Mouse (Mus musculus) forebrain, embryonic 10.5 days (tissue): ENCODE data around the gene Zbtb8b. TPM values are rescaled to one million over a fixed set of nuclear protein-coding genes. Genes with fewer than 3 reads are reported as not detected.

Source experiments
- DNase-seq: peaks from one replicate; pipeline ENCODE4 v3.0.0-alpha.2; 2017; ENCODE audit warnings: low spot score; ENCODE audit errors: extremely low spot score
- H3K27ac ChIP-seq: fragments of 300-500 bp; sonication (generic); 2 replicates; pipeline ENCODE4 v1.5.1; 2016; ENCODE audit warnings: mild to moderate bottlenecking
- H3K27me3 ChIP-seq: fragments of 300-500 bp; sonication (generic); 2 replicates; pipeline ENCODE4 v1.6.1; 2016; ENCODE audit warnings: mild to moderate bottlenecking; ENCODE audit not compliant: poor library complexity, severe bottlenecking
- H3K36me3 ChIP-seq: fragments of 300-500 bp; sonication (generic); replicated peaks from 2 replicates; pipeline ENCODE4 v1.6.1; 2016; ENCODE audit warnings: mild to moderate bottlenecking, moderate library complexity
- H3K4me1 ChIP-seq: fragments of 300-500 bp; sonication (generic); 2 replicates; pipeline ENCODE4 v1.6.1; 2016
- H3K4me3 ChIP-seq: fragments of 300-500 bp; sonication (generic); 2 replicates; pipeline ENCODE4 v1.5.1; 2016; ENCODE audit warnings: mild to moderate bottlenecking, moderate library complexity
- H3K9me3 ChIP-seq: fragments of 300-500 bp; sonication (generic); 2 replicates; pipeline ENCODE4 v1.6.1; 2016; ENCODE audit warnings: mild to moderate bottlenecking, moderate library complexity
- WGBS: fragments of 180-500 bp; shearing (Covaris S2); methylation state at CpG from one replicate; pipeline ENCODE4 v1.1.7; 2016; 5-methylcytosine and 5-hydroxymethylcytosine counted together
- polyA plus RNA-seq: library from polyadenylated mRNA; unstranded; fragments of >200 nt; fragmentation: Nextera tagmentation; extraction: Ambion mirVana; gene quantifications from 2 replicates; pipeline ENCODE4 v1.2.1, GENCODE M21; 2016

Zbtb8b gene
- polyA plus RNA-seq, 1 experiment from 2014 or later: 1.4 TPM

GRCm38 (mm10) chr4:129382029-129382428 lies 58.6 kb downstream of the Zbtb8b start:
- Histone ChIP-seq H3K4me1 (peaks cover 9% of the 10 kb centered on the region), H3K27ac (no peak overlapping the region), H3K9me3 (no peaks in the 10 kb centered on the region; the same call in 1 of the 2 replicates), H3K27me3 (peaks cover 31% of the 10 kb centered on the region), H3K4me3 (no peak overlapping the region), H3K36me3 (no peaks in the 10 kb centered on the region)
- DNase-seq: no peak
- WGBS: 93% methylated on average over 9 of the region's 9 CpGs

GRCm38 (mm10) chr4:129381148-129381547 lies 59.5 kb downstream of the Zbtb8b start:
- no peak for DNase-seq
- H3K27me3 ChIP-seq: peaks cover 40% of the 10 kb centered on the region
- no peak overlapping the region for H3K27ac ChIP-seq
- peaks cover 14% of the 10 kb centered on the region for H3K4me1 ChIP-seq
- no peaks in the 10 kb centered on the region; the same call in 1 of the 2 replicates for H3K9me3 ChIP-seq
- no peaks in the 10 kb centered on the region for H3K36me3 ChIP-seq
- 76% methylated on average over 8 of the region's 8 CpGs for WGBS
- no peak overlapping the region for H3K4me3 ChIP-seq

GRCm38 (mm10) chr4:129379805-129380204 lies 60.8 kb downstream of the Zbtb8b start:
- no peak for DNase-seq
- 77% methylated on average over 3 of the region's 3 CpGs for WGBS
- peaks cover 21% of the 10 kb centered on the region for H3K4me1 ChIP-seq
- H3K36me3 ChIP-seq: no peaks in the 10 kb centered on the region
- peaks cover 53% of the 10 kb centered on the region for H3K27me3 ChIP-seq
- H3K27ac ChIP-seq: no peak overlapping the region
- H3K4me3 ChIP-seq: no peak overlapping the region
- H3K9me3 ChIP-seq: no peaks in the 10 kb centered on the region; the same call in 1 of the 2 replicates

- Histone ChIP-seq H3K36me3 (no peaks in the 10 kb centered on the region), H3K4me1 (peaks cover 28% of the 10 kb centered on the region), H3K4me3 (peak within 1 kb of the TSS; percentile 71), H3K27me3 (peaks cover 68% of the 10 kb centered on the region), H3K9me3 (no peaks in the 10 kb centered on the region; the same call in 1 of the 2 replicates), H3K27ac (peak within 1 kb of the TSS; percentile 87)
- DNase-seq: peak; percentile 73
- WGBS: 3% methylated on average over 65 of the region's 65 CpGs
Measured at GRCm38 (mm10) chr4:129377601-129378390, 62.9 kb downstream of the Zbtb8b start, which contains the start of gene Zbtb8a. TSS of gene Zbtb8a (minus strand) at chr4:129378116.

- Histone ChIP-seq H3K4me1 (peaks cover 28% of the 10 kb centered on the region), H3K36me3 (no peaks in the 10 kb centered on the region), H3K9me3 (no peaks in the 10 kb centered on the region; the same call in 1 of the 2 replicates), H3K27me3 (peaks cover 68% of the 10 kb centered on the region), H3K27ac (peak overlapping the region; percentile 87), H3K4me3 (peak overlapping the region; percentile 71)
- WGBS: under 1% methylated on average over 68 of the region's 68 CpGs
- DNase-seq: peak; percentile 57
Measured at GRCm38 (mm10) chr4:129376961-129377545, 63.6 kb downstream of the Zbtb8b start.

GRCm38 (mm10) chr4:129375821-129376220 lies 64.8 kb downstream of the Zbtb8b start:
- H3K9me3 ChIP-seq: no peaks in the 10 kb centered on the region
- H3K27me3 ChIP-seq: peaks cover 68% of the 10 kb centered on the region
- no peak for DNase-seq
- no peak overlapping the region for H3K27ac ChIP-seq
- H3K36me3 ChIP-seq: no peaks in the 10 kb centered on the region
- 75% methylated on average over 5 of the region's 5 CpGs for WGBS
- H3K4me1 ChIP-seq: peaks cover 28% of the 10 kb centered on the region
- H3K4me3 ChIP-seq: no peak overlapping the region

Other genes with a start within 250 kb of the Zbtb8b start
- 3.3 and 3.9 TPM in 2 replicates for gene C77080, start 179.4 kb downstream of the Zbtb8b start, polyA plus RNA-seq
- gene Sync, start 153.2 kb downstream of the Zbtb8b start, polyA plus RNA-seq: 0.41 and 0.50 TPM in 2 replicates
- gene Rbbp4, start 105.5 kb downstream of the Zbtb8b start, polyA plus RNA-seq: 546 and 553 TPM in 2 replicates
- gene Zbtb8os, start 105.2 kb downstream of the Zbtb8b start, polyA plus RNA-seq: 46.5 and 55.4 TPM in 2 replicates
- 5.8 and 6.0 TPM in 2 replicates for gene Zbtb8a, start 62.7 kb downstream of the Zbtb8b start, polyA plus RNA-seq
- gene Bsdc1, start 20.7 kb upstream of the Zbtb8b start, polyA plus RNA-seq: 18.0 and 19.5 TPM in 2 replicates
- gene Tssk3, start 50.2 kb upstream of the Zbtb8b start, polyA plus RNA-seq: not detected in 2 replicates
- not detected in 2 replicates for gene Fam229a, start 50.3 kb upstream of the Zbtb8b start, polyA plus RNA-seq
- 1,441 and 1,446 TPM in 2 replicates for gene Marcksl1, start 72.7 kb upstream of the Zbtb8b start, polyA plus RNA-seq
- 294 and 319 TPM in 2 replicates for gene Hdac1, start 101.9 kb upstream of the Zbtb8b start, polyA plus RNA-seq
- 13.9 and 15.7 TPM in 2 replicates for gene Lck, start 132.8 kb upstream of the Zbtb8b start, polyA plus RNA-seq
- gene Fam167b, start 137.7 kb upstream of the Zbtb8b start, polyA plus RNA-seq: 1.2 TPM in 2 replicates
- 298 and 315 TPM in 2 replicates for gene Eif3i, start 159.8 kb upstream of the Zbtb8b start, polyA plus RNA-seq
- 224 and 227 TPM in 2 replicates for gene Tmem234, start 159.8 kb upstream of the Zbtb8b start, polyA plus RNA-seq
- 2.0 and 2.2 TPM in 2 replicates for gene Dcdc2b, start 173.4 kb upstream of the Zbtb8b start, polyA plus RNA-seq
- 30.4 and 34.8 TPM in 2 replicates for gene Iqcc, start 178.2 kb upstream of the Zbtb8b start, polyA plus RNA-seq
- 43.9 and 47.1 TPM in 2 replicates for gene Ccdc28b, start 183.1 kb upstream of the Zbtb8b start, polyA plus RNA-seq
- gene Txlna, start 200.2 kb upstream of the Zbtb8b start, polyA plus RNA-seq: 114 and 118 TPM in 2 replicates
- 14.0 and 15.1 TPM in 2 replicates for gene Kpna6, start 231.9 kb upstream of the Zbtb8b start, polyA plus RNA-seq